Mouse (Mus musculus) E14TG2a.4 (cell line): ENCODE data around the gene Cabs1.

Experiments used
- CTCF ChIP-seq: conservative IDR thresholded peaks from 2 replicates; pipeline ENCODE4 v1.5.1; 2014; ENCODE audit warnings: low read length
- NANOG ChIP-seq: IDR thresholded peaks from 2 replicates; pipeline ENCODE4 v1.6.1; 2014; ENCODE audit warnings: borderline replicate concordance, low read length, mixed read lengths
- POU5F1 ChIP-seq: IDR thresholded peaks from 2 replicates; pipeline ENCODE4 v1.6.1; 2014; ENCODE audit warnings: low read length, borderline replicate concordance

GRCm38 (mm10) chr5:88002249-88002648 is 23.0 kb downstream of the Cabs1 start, which contains the start of gene Smr3a:
- TF ChIP-seq CTCF (no peak), POU5F1 (no peak), NANOG (no peak)
